Mouse (Mus musculus) lung, adult 2 months (tissue): ENCODE measurements around the gene Dpp3.

Source experiments
- CTCF ChIP-seq: fragments of 200-500 bp; IDR thresholded peaks from 2 replicates; pipeline ENCODE4 v1.5.1; 2011; ENCODE audit warnings: mild to moderate bottlenecking, low read length, control low read depth; ENCODE audit not compliant: insufficient read depth
- POLR2A ChIP-seq: fragments of 200-500 bp; IDR thresholded peaks from 2 replicates; pipeline ENCODE4 v1.6.1; 2011; ENCODE audit warnings: low read depth, mild to moderate bottlenecking, control low read depth, low read length, borderline replicate concordance; ENCODE audit errors: extremely low read depth

DNA sequence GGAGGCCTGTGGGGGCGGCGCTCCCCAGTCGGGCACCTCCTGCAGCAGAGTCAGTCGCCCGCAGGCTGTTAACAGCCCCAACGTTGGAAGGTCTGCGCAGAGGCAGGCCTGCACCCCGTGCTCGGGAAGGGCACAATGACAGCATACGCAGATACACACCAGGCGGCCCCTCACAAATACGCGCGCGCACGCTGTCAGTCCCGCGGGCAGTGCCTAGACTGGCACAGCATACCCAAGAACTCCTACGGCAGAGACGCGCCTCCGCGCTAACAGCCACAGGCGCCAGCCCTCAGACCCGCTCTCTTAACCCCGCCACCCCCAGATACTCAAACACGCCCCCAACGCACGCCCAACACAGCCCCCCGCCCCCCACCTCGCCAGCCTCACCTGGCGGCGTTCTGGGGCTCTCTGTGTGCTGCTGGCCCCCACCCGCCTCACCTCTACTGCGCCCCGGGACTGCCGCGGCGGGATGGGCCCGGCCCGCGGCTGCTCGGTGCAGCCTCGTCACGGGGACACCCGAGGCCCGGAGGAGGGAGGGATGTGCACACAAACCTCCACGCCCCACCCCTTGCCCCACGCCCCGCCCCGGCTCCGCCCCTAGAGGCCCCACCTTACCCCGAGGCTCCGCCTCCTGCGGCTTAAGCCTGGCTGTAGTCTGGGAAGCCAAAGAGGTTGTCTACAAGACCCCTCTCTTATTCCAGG lies 14.6 kb upstream of the Dpp3 start, which contains the start of gene Peli3:
- TF ChIP-seq CTCF (no peak), POLR2A (no peak; the same call in 1 of the 2 replicates)
